Mouse (Mus musculus) layer of hippocampus, postnatal 10 days (tissue): ENCODE results near the gene Ankfn1. TPM values are rescaled to one million over a fixed set of nuclear protein-coding genes. Genes with fewer than 3 reads are reported as not detected.

Source experiments
- DNase-seq, 2 experiments: peaks; one replicate each; pipeline ENCODE4 v3.0.0; 2021; ENCODE audit warnings: low spot score in 2 of 2
- total RNA-seq, 2 experiments: library from RNA; stranded (reverse); gene quantifications; 2 replicates each; pipeline ENCODE4 v1.2.3; 2021

The Ankfn1 gene
- total RNA-seq, 2 experiments from 2014 or later, result 5.8 to 8.6 TPM

DNA sequence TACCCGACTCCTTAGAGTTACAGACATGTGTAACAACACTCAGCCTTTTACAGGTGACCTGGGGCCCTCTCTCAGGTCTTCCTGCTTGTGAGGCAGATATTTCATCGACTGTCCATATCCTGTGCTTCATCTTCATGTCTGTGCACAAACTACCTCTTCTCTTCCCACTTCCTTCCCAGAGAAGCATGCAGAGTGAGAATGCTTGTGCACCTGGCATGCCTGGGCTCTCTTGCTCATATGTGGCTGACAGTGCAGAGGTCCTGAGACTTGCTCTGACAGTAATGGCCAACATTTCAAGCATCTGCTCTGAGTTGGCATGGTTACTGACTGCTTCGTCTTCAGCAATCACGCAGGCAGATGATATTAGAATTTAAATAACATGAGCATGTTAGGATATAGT is 83.8 kb downstream of the Ankfn1 start:
- no peak for DNase-seq

DNA sequence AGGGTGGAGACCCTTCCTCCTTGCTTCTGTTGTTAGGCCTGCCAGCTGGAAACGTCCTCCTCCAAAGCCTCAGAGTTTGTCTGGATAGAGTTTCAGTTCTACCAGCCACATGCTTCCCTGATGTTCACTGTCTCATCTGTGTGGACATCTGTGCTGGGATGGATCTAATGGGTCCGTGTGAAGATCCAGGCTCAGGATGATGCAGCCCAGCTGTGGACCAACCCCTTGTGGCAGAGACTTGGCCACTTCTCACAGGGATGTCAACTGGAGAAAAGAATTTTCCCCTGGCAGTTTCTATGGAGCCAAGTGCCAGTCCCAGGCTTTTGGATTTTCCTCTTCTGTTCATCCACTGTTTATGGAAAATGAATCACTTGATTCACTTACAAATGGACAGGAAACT is 100.5 kb downstream of the Ankfn1 start:
- DNase-seq, result no peak

- DNase-seq, result no peak
These were observed 103.4 kb downstream of the Ankfn1 start for GRCm38 (mm10) chr11:89673916-89674507.

- no peak for DNase-seq
These were observed 104.9 kb downstream of the Ankfn1 start for GRCm38 (mm10) chr11:89672510-89673085.

DNA sequence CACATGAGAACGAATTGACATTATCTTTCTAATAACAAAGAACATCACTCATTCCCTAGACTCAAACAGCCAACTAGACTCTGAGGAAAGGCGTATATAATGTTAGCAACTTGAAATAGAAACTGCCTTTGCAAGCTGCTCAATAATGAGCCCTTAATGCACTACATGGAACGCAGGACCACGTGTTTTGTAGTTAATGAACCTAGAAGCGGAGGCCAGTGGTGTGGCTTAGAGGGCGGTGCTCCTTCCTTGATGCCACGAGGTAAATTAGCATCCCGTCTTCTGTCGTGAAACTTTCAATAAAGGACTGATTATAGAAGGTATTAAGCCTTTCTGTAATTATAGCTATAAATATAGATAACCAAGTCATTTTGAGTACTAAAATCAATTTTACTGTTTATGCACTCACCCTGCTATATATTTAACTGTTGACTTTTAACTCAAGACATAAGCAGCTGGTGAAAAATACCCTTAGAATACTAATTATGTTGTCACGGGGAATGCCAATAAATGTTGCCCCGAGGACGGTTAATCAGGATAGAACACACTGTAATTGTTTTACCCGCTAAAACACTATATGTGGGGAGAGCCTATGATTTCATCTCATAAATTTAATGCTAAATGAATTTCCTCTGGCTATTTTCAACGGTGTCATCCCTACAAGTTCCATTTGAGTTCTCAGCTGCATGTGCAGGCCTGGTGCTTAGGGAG is 112.1 kb downstream of the Ankfn1 start:
- DNase-seq, result no peak

GRCm38 (mm10) chr11:89659048-89659447 is 118.4 kb downstream of the Ankfn1 start:
- no peak for DNase-seq

DNA sequence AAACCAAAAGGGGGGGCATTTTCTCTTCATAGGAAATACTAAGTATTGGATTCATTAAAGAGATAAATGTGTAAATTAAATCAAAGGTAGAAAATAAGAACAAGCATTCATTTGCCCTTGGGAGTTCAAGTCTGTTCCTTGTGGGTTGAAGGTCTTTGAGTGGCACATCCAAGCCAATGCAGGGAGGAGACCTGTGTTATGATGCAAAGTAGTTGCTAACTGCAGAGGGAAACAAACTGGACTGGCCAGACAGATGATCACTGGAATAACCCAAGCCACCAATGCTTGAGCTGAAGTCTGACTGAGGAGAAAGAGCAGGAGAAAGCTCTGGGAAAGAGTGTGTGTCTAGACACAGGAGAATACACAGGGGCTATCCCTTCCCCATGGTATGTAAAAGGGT is 120.9 kb downstream of the Ankfn1 start:
- DNase-seq, result no peak

GRCm38 (mm10) chr11:89635740-89636139 is 141.7 kb downstream of the Ankfn1 start:
- no peak for DNase-seq

DNA sequence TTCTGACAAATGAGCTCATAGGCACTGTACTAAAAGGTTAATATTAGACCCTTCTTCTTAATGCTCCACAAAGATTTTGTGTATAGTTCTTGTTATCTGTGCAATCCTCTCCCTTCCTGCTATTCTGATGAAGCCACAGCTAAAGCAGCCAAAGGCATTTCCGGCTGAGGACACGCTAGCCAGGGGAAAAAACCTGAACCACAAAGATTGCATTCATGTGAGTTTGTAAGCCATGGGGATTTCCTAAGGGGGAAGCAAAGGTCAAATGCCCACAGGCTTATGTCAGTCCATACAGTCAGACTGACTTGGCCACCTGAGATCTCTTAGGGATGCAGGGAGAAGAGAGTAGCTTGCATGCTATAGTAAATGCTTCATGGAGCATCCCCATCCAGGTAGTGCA is 146.1 kb downstream of the Ankfn1 start:
- no peak for DNase-seq

DNA sequence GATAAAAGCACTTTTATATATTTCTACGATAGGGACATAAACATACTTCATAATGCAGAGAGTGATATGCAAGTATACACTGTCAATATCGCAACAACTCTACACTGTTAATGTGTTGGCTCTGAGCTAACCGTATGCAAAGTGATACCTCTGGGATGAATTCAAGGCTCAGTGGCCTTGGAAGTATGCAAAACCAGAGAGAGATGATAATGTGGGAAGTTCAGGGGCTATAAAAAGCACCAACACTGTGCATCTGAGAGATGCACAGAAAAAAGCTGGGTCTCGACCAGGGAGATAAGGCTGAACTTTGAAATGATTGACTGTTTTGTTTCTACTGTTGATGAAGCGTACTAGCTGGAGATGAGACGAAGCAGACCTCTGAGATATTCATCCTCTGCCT is 148.9 kb downstream of the Ankfn1 start:
- DNase-seq, result no peak

DNA sequence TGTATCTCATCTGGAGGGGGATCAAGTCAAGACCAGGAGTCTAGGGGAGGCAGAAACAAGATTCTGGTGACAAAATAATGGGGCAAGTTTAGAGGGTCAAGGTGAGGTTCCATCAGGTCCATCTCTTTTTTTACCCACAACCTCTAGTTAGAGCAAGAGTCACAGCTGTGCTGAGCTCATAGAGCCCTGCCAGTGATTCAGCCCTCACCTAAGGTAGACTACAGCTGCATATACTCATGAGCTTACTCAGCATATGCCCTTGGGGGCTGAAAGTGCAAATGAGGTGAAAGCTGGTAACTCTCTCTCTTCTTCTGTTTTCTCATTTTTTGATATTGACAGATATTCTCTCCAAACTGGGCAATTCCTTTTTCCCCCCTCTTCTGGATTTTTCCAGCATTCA is 150.2 kb downstream of the Ankfn1 start:
- DNase-seq, result no peak

DNA sequence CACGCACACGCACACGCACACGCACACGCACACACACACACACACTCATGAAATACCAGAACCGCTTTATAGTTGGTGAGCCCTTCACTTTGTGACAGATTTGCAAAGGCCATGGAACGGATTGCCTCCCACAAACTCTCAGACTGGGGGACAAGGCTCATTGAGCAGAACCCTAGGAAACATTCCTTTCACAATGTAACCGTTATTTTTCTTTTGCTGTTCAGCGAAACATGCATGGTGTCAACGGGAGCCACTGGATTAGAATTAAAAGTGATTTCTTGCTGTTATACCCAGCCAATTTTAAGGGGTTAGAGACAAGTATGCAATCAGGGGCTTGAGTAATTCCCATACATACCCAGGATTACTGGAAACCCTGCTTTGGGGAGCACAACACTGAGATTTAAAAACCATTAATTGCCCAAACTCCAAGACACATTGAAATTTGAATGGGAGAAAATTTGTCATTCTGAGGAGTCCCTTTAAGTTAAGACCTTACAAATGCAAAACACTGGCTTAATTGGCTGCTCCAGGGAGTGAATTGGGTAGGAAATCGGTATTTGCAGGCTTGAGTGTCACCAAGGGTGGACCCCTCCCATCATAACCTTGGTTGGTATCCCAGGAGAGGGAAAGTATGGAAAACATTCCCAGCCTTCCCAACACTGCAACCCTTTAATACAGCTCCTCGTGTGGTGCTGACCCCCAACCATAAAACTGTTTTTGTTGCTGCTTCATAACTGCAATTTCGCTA is 153.6 kb downstream of the Ankfn1 start:
- no peak for DNase-seq

- no peak for DNase-seq
These were observed 157.5 kb downstream of the Ankfn1 start for GRCm38 (mm10) chr11:89619955-89620354.

GRCm38 (mm10) chr11:89615806-89616205 is 161.6 kb downstream of the Ankfn1 start:
- no peak for DNase-seq

GRCm38 (mm10) chr11:89611596-89611995 is 165.9 kb downstream of the Ankfn1 start:
- DNase-seq, result no peak

GRCm38 (mm10) chr11:89608071-89608470 is 169.4 kb downstream of the Ankfn1 start:
- DNase-seq, result no peak

GRCm38 (mm10) chr11:89607270-89607669 is 170.2 kb downstream of the Ankfn1 start:
- DNase-seq, result no peak

- DNase-seq, result peak in 1 of 2 experiments; percentile 5
These were observed 171.1 kb downstream of the Ankfn1 start for GRCm38 (mm10) chr11:89606346-89606745.

- DNase-seq, result no peak
These were observed 174.5 kb downstream of the Ankfn1 start for GRCm38 (mm10) chr11:89602966-89603365.

GRCm38 (mm10) chr11:89600921-89601515 is 176.4 kb downstream of the Ankfn1 start:
- DNase-seq, result no peak

DNA sequence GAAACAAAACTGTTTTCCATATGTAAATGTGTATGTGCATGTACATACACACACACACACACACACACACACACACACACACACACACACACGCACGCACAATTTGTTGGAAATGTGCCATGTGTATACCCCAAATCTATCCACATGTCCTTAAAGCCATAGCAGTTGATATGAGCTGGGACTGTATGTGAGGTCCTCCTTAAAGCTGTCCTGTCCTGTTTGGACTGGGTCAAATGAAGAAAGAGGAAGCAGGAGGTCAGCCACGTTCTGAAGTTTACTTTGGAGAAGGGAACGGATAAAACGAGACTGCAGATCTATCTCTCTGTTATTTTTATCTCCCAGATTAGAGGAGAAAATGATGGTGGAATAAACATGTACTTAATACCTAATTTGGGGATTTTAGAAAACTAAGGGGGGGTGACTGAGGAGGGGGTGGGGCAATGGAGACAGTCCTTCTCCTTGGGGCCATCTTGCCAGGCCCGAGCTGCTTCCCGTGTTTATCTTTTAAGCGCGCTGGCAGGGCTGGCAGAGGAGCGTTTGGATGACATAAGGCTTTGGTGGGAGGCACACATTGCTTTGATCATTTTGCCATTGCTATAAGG is 187.1 kb downstream of the Ankfn1 start:
- no peak for DNase-seq
